Comparison of ENCODE assay signal across 16 mouse cellular contexts in genomic region chr11:70977293-70977692, GRCm38 (mm10).
"Had no signal": no experiment of that assay in that cellular context is flagged by ENCODE, and none has a peak within 500 bp of the region (broad histone marks: within the 10 kb centered on the region; RNA-seq: fewer than 3 reads in every experiment).

No protein-coding gene starts in this region.

- H3K27me3 ChIP-seq: neural tube, embryonic 13.5 days; neural tube, embryonic 15.5 days; stomach, embryonic 15.5 days had no signal

- DNase-seq: retina, postnatal 1 day; right cerebral cortex, adult 18-20 months; right cerebral cortex, postnatal 14 days; right cerebral cortex, postnatal 25 days; right cerebral cortex, postnatal 4 days; spleen, adult 18-20 months; thymus, adult 18-20 months; thymus, adult 2 months; thymus, postnatal 14 days; thymus, postnatal 25 days; thymus, postnatal 36 days; thymus, postnatal 4 days had no signal

- H3K9ac ChIP-seq: neural tube, embryonic 13.5 days; neural tube, embryonic 15.5 days; stomach, embryonic 15.5 days had no signal

- H3K27ac ChIP-seq: neural tube, embryonic 13.5 days; neural tube, embryonic 15.5 days; stomach, embryonic 15.5 days; stomach, postnatal 0 days had no signal

- H3K4me3 ChIP-seq: neural tube, embryonic 13.5 days; neural tube, embryonic 15.5 days; stomach, embryonic 15.5 days had no signal

- H3K4me2 ChIP-seq: neural tube, embryonic 13.5 days; neural tube, embryonic 15.5 days; stomach, embryonic 15.5 days had no signal

- H3K9me3 ChIP-seq: neural tube, embryonic 13.5 days; neural tube, embryonic 15.5 days; stomach, embryonic 15.5 days had no signal
